19 mouse cellular contexts compared by ENCODE assay signal in genomic region chr16:14304791-14305190, GRCm38 (mm10). TPM values are rescaled to one million over a fixed set of nuclear protein-coding genes. Genes with fewer than 3 reads are reported as not detected.
DNase-seq lines count a peak whose midpoint lies in the region; ATAC-seq and TF ChIP-seq lines count a peak whose summit lies in the region.
"Had no signal": no experiment of that assay in that cellular context is flagged by ENCODE, and none has a peak within 500 bp of the region (broad histone marks: within the 10 kb centered on the region; RNA-seq: fewer than 3 reads in every experiment).

No protein-coding gene starts in this region.

- H3K36me3 ChIP-seq in midbrain, embryonic 11.5 days (ENCODE audit: control insufficient read depth, insufficient read depth, low read length): peaks cover 12% of the 10 kb centered on the region
- H3K36me3 ChIP-seq in midbrain, postnatal 0 days (ENCODE audit: insufficient read depth, low read length): peaks cover 24% of the 10 kb centered on the region

- no peak for TF ChIP-seq CTCF in midbrain, postnatal 0 days (IDR thresholded peaks at IDR 0.05)

- H3K4me2 ChIP-seq in midbrain, embryonic 11.5 days: no peak overlapping the region
- no peak overlapping the region for H3K4me2 ChIP-seq in midbrain, postnatal 0 days (ENCODE audit: low read depth, low read length, poor library complexity, severe bottlenecking)
- H3K4me2 ChIP-seq: embryonic facial prominence, embryonic 13.5 days; forebrain, embryonic 13.5 days; heart, embryonic 13.5 days; hindbrain, embryonic 15.5 days had no signal

- ATAC-seq in midbrain, embryonic 11.5 days (ENCODE audit: low FRiP score): no peak
- no peak for ATAC-seq in midbrain, postnatal 0 days (ENCODE audit: low FRiP score)
- no peak for ATAC-seq in inflammation-experienced regulatory T-cells, adult 6 months
- ATAC-seq: forebrain, embryonic 13.5 days had no signal

- H3K9me3 ChIP-seq in midbrain, embryonic 11.5 days (ENCODE audit: control insufficient read depth, low read length): no peaks in the 10 kb centered on the region
- no peaks in the 10 kb centered on the region for H3K9me3 ChIP-seq in midbrain, postnatal 0 days (ENCODE audit: low read length)
- H3K9me3 ChIP-seq: embryonic facial prominence, embryonic 13.5 days; forebrain, embryonic 13.5 days; heart, embryonic 13.5 days; hindbrain, embryonic 15.5 days had no signal

- 93% methylated on average over 3 of the region's 3 CpGs for WGBS in midbrain, embryonic 11.5 days
- 95% methylated on average over 3 of the region's 3 CpGs for WGBS in midbrain, postnatal 0 days

- no peak overlapping the region for H3K9ac ChIP-seq in midbrain, embryonic 11.5 days (ENCODE audit: low read length)
- H3K9ac ChIP-seq in midbrain, postnatal 0 days (replicated peaks; ENCODE audit: low read length, poor library complexity, severe bottlenecking): no peak overlapping the region
- H3K9ac ChIP-seq: embryonic facial prominence, embryonic 13.5 days; forebrain, embryonic 13.5 days; heart, embryonic 13.5 days; hindbrain, embryonic 15.5 days had no signal

- no peaks in the 10 kb centered on the region for H3K4me1 ChIP-seq in midbrain, embryonic 11.5 days (ENCODE audit: control insufficient read depth, insufficient read depth, low read length)
- no peaks in the 10 kb centered on the region for H3K4me1 ChIP-seq in midbrain, postnatal 0 days (ENCODE audit: insufficient read depth, low read length)
- H3K4me1 ChIP-seq: embryonic facial prominence, embryonic 13.5 days; forebrain, embryonic 13.5 days; hindbrain, embryonic 15.5 days had no signal

- no peaks in the 10 kb centered on the region for H3K27me3 ChIP-seq in midbrain, embryonic 11.5 days (ENCODE audit: control insufficient read depth, insufficient read depth, low read length)
- H3K27me3 ChIP-seq in midbrain, postnatal 0 days (ENCODE audit: insufficient read depth, low read length): no peaks in the 10 kb centered on the region
- H3K27me3 ChIP-seq: CH12.LX; embryonic facial prominence, embryonic 13.5 days; forebrain, embryonic 13.5 days; heart, embryonic 13.5 days; hindbrain, embryonic 15.5 days had no signal

- H3K4me3 ChIP-seq in midbrain, embryonic 11.5 days (ENCODE audit: low read depth, low read length): no peak overlapping the region
- no peak overlapping the region for H3K4me3 ChIP-seq in midbrain, postnatal 0 days (ENCODE audit: low read depth, low read length)
- H3K4me3 ChIP-seq: embryonic facial prominence, embryonic 13.5 days; forebrain, embryonic 13.5 days; heart, embryonic 13.5 days; hindbrain, embryonic 15.5 days had no signal

- H3K27ac ChIP-seq in midbrain, embryonic 11.5 days (ENCODE audit: low read depth, low read length): no peak overlapping the region
- H3K27ac ChIP-seq in midbrain, postnatal 0 days (ENCODE audit: low read depth, low read length): no peak overlapping the region
- H3K27ac ChIP-seq: embryonic facial prominence, embryonic 13.5 days; forebrain, embryonic 13.5 days; heart, embryonic 13.5 days; hindbrain, embryonic 15.5 days had no signal

- peak; percentile 62 to 77 for DNase-seq in adrenal gland, adult (ENCODE audit: inconsistent age in 2 of 2, low spot score in 1 of 2)
- no peak for DNase-seq in adrenal gland, adult 18-20 months (ENCODE audit: low spot score in 2 of 2)
- DNase-seq in midbrain, embryonic 11.5 days (ENCODE audit: low spot score, missing footprints): peak; percentile 72
- no peak for DNase-seq in midbrain, postnatal 0 days (ENCODE audit: low spot score)
- peak; percentile 36 for DNase-seq in 3T3-L1 (ENCODE audit: low read depth, low spot score)
- DNase-seq in adrenal gland, postnatal 14 days: peak; percentile 62
- DNase-seq in thymus, postnatal 4 days: no peak
- DNase-seq: cerebellum, adult 11-12 months; cerebellum, adult 9-10 months; cerebellum, postnatal 36 days; gastrocnemius, postnatal 36 days; heart, postnatal 36 days; kidney, adult 18-20 months had no signal

RNA-seq across cellular contexts. Expression of gene Fopnl, which starts 12.4 kb away (rescaled TPM):
- total RNA-seq in adrenal gland, adult 18-20 months (2021): 10 to 100 TPM; 46.8 to 53.2 TPM
- polyA plus RNA-seq in midbrain, embryonic 11.5 days (2014; fragmentation: Nextera tagmentation; extraction: Ambion mirVana): 174 and 194 TPM in 2 replicates
- total RNA-seq in midbrain, postnatal 0 days (2014; rRNA removed): 114 and 124 TPM in 2 replicates
- 212 and 217 TPM in 2 replicates for polyA plus RNA-seq in midbrain, postnatal 0 days (2015; fragmentation: Nextera tagmentation; extraction: Ambion mirVana)
- total RNA-seq in adrenal gland, postnatal 14 days (2021): 45.9 and 46.6 TPM in 2 replicates
- 100 to 1,000 TPM; 113 to 129 (median 117) TPM for polyA plus RNA-seq in inflammation-experienced regulatory T-cells, adult 6 months (2017; shearing (Covaris generic))

RNA-seq across cellular contexts. Expression of gene Myh11, which starts 13.6 kb away (rescaled TPM):
- 1 to 10 TPM; 4.2 to 7.8 TPM for total RNA-seq in adrenal gland, adult 18-20 months (2021)
- 0.18 and 0.26 TPM in 2 replicates for polyA plus RNA-seq in midbrain, embryonic 11.5 days (2014; fragmentation: Nextera tagmentation; extraction: Ambion mirVana)
- 0.82 and 1.9 TPM in 2 replicates for total RNA-seq in midbrain, postnatal 0 days (2014; rRNA removed)
- 0.62 and 0.66 TPM in 2 replicates for polyA plus RNA-seq in midbrain, postnatal 0 days (2015; fragmentation: Nextera tagmentation; extraction: Ambion mirVana)
- 7.6 and 21.4 TPM in 2 replicates for total RNA-seq in adrenal gland, postnatal 14 days (2021)
- polyA plus RNA-seq in inflammation-experienced regulatory T-cells, adult 6 months (2017; shearing (Covaris generic)): under 1 TPM in 1 of 3 experiments, not detected in 2; 0.10 TPM

RNA-seq across cellular contexts. Expression of gene Abcc1, which starts 56.6 kb away (rescaled TPM):
- 10 to 100 TPM; 20.8 to 24.0 TPM for total RNA-seq in adrenal gland, adult 18-20 months (2021)
- polyA plus RNA-seq in midbrain, embryonic 11.5 days (2014; fragmentation: Nextera tagmentation; extraction: Ambion mirVana): 4.5 and 5.4 TPM in 2 replicates
- total RNA-seq in midbrain, postnatal 0 days (2014; rRNA removed): 11.9 and 14.7 TPM in 2 replicates
- polyA plus RNA-seq in midbrain, postnatal 0 days (2015; fragmentation: Nextera tagmentation; extraction: Ambion mirVana): 5.9 and 7.5 TPM in 2 replicates
- 20.6 and 24.1 TPM in 2 replicates for total RNA-seq in adrenal gland, postnatal 14 days (2021)
- 10 to 100 TPM; 18.5 to 34.1 (median 25.9) TPM for polyA plus RNA-seq in inflammation-experienced regulatory T-cells, adult 6 months (2017; shearing (Covaris generic))

Comparison
In these comparisons a context has a peak if more than half of its experiments do, and no peak if none do; other contexts are left out.
1. DNase-seq: peak in adrenal gland, adult (2 of 2), midbrain, embryonic 11.5 days (single experiment), 3T3-L1 (single experiment) and adrenal gland, postnatal 14 days (single experiment); none in adrenal gland, adult 18-20 months (0 of 2), midbrain, postnatal 0 days (single experiment) and thymus, postnatal 4 days (single experiment).